Mouse (Mus musculus): ENCODE data around the gene Ctnnal1. TPM values are rescaled to one million over a fixed set of nuclear protein-coding genes. Genes with fewer than 3 reads are reported as not detected.

Ctnnal1 gene
- polyA plus RNA-seq, 1 experiment from 2014 or later: 41.1 TPM

MicroRNAs encoded within 50 kb of the gene (microRNA counts, 519-probe panel; counts per million panel counts)
- 4,429 counts per million, percentile 79 among the panel's probes with 10 or more counts for microRNA mmu-miR-32

Small RNA genes lying within 50 kb of the gene (microRNA-seq; reads per million reads assigned to microRNA genes)
- gene Mir32: 494 reads per million, percentile 67 among the genes with 10 or more reads in this experiment

Other genes starting within 250 kb of the Ctnnal1 start
- not detected in 2 replicates for gene Gm26657, start 125.1 kb downstream of the Ctnnal1 start, polyA plus RNA-seq (2016; fragmentation: Nextera tagmentation; extraction: Ambion mirVana)
- gene Actl7b, start 123.7 kb downstream of the Ctnnal1 start, polyA plus RNA-seq (2016; fragmentation: Nextera tagmentation; extraction: Ambion mirVana): 0.14 TPM in 1 of 2 replicates, not detected in the other
- not detected in 2 replicates for gene Actl7a, start 121.8 kb downstream of the Ctnnal1 start, polyA plus RNA-seq (2016; fragmentation: Nextera tagmentation; extraction: Ambion mirVana)
- 94.5 and 96.6 TPM in 2 replicates for gene Elp1, start 62.9 kb downstream of the Ctnnal1 start, polyA plus RNA-seq (2016; fragmentation: Nextera tagmentation; extraction: Ambion mirVana)
- 25.9 and 27.7 TPM in 2 replicates for gene Fam206a, start 62.8 kb downstream of the Ctnnal1 start, polyA plus RNA-seq (2016; fragmentation: Nextera tagmentation; extraction: Ambion mirVana)
- gene Tmem245, start 82.2 kb upstream of the Ctnnal1 start, polyA plus RNA-seq (2016; fragmentation: Nextera tagmentation; extraction: Ambion mirVana): 11.1 and 13.2 TPM in 2 replicates
- gene Frrs1l, start 125.2 kb upstream of the Ctnnal1 start, polyA plus RNA-seq (2016; fragmentation: Nextera tagmentation; extraction: Ambion mirVana): 1.4 and 1.5 TPM in 2 replicates